Mouse (Mus musculus): ENCODE measurements at regions not wholly inside any gene's neighbourhood (a gene's known extent, or its start where the extent isn't known, plus 50 kb on each side); places are given as distances from the start of the nearest gene placed in this dataset.

DNA sequence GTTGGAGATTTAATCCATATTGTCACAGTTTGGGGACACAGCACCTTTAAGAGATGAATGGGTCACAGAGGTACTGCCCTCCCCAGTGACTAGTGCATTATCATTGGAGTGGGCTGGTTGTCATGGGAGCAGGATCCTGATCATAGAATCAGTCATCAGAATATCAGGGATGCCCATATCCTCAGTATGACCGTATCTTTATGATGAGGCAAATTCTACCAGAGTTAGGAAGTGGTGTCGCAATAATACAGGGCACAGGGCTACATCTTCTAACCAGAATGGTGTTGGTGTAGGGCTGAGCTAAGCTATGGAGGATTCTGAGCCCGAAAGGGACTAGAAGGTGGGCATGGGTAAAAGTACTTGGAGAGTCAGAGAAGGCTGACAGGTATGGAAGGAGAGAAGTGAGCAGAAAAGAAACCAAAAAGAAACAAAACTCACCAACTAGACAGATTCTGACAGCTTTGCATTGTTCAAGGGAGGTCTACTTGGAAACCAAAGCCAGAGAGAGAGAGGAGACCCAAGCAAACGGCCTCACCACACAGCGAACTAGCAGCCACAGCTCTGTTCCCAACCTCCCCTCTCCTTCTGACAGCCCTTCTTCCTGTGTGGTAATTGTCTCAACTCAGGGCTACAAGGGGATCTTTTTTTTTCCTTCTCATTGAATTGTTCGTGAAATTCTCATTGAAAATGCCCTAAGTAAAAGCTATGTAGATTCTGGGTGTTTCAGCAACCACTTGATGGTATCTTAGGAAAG, 129.2 kb downstream of the Lrrc30 start:
- Histone ChIP-seq H3K4me1 (peaks cover 17% of the 10 kb centered on the region), H3K9ac (no peak overlapping the region), H3K4me3 (replicated peaks) (no peak overlapping the region), H3K36me3 (no peaks in the 10 kb centered on the region), H3K27me3 (no peaks in the 10 kb centered on the region), H3K4me2 (replicated peaks) (no peak overlapping the region), H3K27ac (replicated peaks) (no peak overlapping the region), H3K9me3 (replicated peaks) (no peaks in the 10 kb centered on the region)
- 71% methylated on average over 6 of the region's 6 CpGs for WGBS
- no peak for ATAC-seq (ENCODE audit: insufficient number of reproducible peaks, low FRiP score, low TSS enrichment, low read depth)

DNA sequence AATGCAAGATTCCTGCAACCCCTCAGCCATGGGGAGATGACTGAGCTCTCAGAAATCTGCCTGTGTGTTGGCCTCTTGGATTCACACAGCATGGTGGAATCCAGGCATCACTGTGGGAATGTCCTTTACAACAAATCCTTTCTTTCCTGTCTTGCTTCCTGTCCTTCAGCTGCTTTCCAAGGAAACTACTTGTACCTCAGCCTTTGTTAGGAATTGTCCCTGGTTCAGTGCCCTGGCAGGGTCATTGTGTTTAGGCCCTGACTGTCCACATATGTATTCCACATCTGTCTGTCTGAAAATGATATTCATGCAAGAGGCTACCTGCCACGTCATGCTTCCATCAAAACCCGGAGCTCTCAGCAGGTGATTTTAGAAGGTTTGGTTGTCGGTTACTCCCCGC, 129.9 kb downstream of the Lrrc30 start:
- 89% methylated on average over 4 of the region's 4 CpGs for WGBS
- Histone ChIP-seq H3K4me1 (peaks cover 17% of the 10 kb centered on the region), H3K4me2 (replicated peaks) (no peak overlapping the region), H3K36me3 (no peaks in the 10 kb centered on the region), H3K27ac (replicated peaks) (no peak overlapping the region), H3K9me3 (replicated peaks) (no peaks in the 10 kb centered on the region), H3K4me3 (replicated peaks) (no peak overlapping the region), H3K27me3 (no peaks in the 10 kb centered on the region), H3K9ac (no peak overlapping the region)
- ATAC-seq (ENCODE audit: insufficient number of reproducible peaks, low FRiP score, low TSS enrichment, low read depth) = no peak

DNA sequence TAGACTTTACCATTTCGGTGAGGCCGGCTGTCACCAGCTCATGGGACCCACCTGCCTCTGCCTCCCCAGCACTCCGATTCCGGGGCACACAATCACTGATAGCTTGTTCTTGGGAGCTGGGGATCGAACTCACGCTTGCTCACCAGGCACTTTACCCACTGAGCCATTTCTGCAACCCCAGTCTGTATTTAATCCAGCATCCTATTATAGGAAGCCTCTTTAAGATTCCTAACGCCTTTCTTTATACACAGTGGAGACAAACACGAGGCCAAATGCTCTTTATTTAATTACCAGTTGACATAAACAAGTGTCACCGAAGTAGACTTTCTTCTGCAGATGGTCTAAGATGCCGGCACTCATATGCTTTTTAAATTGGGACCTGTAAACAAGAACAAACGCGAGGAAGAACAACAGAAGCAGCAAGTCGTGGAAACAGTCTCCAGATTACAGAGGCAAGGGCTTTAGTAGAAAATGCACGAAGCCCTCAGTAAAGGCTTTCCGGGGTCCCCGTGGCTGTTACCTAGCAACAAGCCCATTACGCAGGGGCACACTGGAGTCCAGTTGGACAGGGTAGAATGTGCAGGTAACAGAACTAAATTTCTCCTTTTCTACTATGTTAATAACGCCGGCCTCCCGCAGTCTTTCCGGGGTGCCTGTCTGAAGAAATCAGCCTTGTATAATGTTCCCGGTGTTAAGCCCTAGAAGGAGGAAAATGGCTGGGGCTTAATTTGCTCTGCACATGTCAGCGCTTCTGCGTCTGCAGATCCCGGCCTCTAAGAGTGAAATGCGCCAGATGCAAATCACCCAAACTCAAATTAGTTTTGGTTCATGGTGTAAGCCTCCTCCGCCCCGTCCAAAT, 132.5 kb downstream of the Lrrc30 start:
- no peaks in the 10 kb centered on the region for H3K36me3 ChIP-seq
- no peaks in the 10 kb centered on the region for H3K27me3 ChIP-seq
- H3K4me3 ChIP-seq (replicated peaks) = no peak overlapping the region
- WGBS = 45% methylated on average over 28 of the region's 28 CpGs
- no peak overlapping the region for H3K9ac ChIP-seq
- H3K4me1 ChIP-seq = peaks cover 13% of the 10 kb centered on the region
- peak overlapping the region; percentile 27; the same call in 1 of the 2 replicates for H3K4me2 ChIP-seq (replicated peaks)
- no peaks in the 10 kb centered on the region for H3K9me3 ChIP-seq (replicated peaks)
- H3K27ac ChIP-seq (replicated peaks) = no peak overlapping the region
- ATAC-seq (ENCODE audit: insufficient number of reproducible peaks, low FRiP score, low TSS enrichment, low read depth) = no peak

DNA sequence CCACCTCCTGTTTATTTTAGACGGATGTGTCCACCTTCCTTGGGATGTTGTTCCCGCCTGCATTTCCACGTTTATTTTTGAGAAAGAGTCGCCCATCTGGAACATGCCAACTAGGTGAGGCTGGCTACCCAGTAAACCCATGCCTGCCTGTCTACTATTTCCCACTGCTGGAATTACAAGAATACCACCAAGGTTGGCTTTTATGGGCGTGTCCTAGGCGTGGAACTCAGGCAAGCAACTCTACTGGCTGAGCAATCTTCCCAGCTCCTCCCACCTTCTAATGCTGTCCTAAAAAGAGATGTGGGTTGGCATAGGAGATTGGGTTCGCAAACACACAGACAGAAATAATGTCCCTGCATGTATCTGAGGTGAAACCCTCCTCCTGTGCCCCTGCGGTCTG, 135.1 kb downstream of the Lrrc30 start:
- Histone ChIP-seq H3K9me3 (replicated peaks) (no peaks in the 10 kb centered on the region), H3K9ac (no peak overlapping the region), H3K27me3 (no peaks in the 10 kb centered on the region), H3K36me3 (no peaks in the 10 kb centered on the region), H3K4me2 (replicated peaks) (no peak overlapping the region), H3K27ac (replicated peaks) (no peak overlapping the region), H3K4me1 (peaks cover 8% of the 10 kb centered on the region; the same call in 1 of the 2 replicates), H3K4me3 (replicated peaks) (no peak overlapping the region)
- peak; percentile 64; the same call in 1 of the 2 replicates for ATAC-seq (ENCODE audit: insufficient number of reproducible peaks, low FRiP score, low TSS enrichment, low read depth)
- WGBS = 83% methylated on average over 8 of the region's 8 CpGs

DNA sequence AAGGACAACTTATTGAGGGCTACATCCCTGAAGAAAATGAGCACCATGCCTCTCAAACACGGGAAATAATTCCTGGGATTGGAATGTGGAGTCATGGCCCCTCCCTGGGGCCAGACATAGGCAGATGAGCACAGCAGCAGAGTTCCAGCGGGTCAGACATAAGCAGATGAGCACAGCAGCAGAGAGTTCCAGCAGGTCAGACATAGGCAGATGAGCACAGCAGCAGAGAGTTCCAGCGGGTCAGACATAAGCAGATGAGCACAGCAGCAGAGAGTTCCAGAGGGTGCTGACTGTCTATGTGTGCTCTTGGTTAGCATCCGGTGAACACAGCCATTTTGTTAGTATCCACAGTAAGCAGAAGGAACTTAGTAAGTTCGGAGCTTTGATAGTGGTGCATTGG, 126.2 kb upstream of the Ptprm start:
- Histone ChIP-seq H3K9ac (no peak overlapping the region), H3K4me2 (replicated peaks) (no peak overlapping the region), H3K4me3 (replicated peaks) (no peak overlapping the region), H3K27ac (replicated peaks) (no peak overlapping the region), H3K27me3 (no peaks in the 10 kb centered on the region), H3K36me3 (no peaks in the 10 kb centered on the region), H3K9me3 (replicated peaks) (no peaks in the 10 kb centered on the region), H3K4me1 (no peaks in the 10 kb centered on the region)
- no peak for ATAC-seq (ENCODE audit: insufficient number of reproducible peaks, low FRiP score, low TSS enrichment, low read depth)
- WGBS = 68% methylated on average over 5 of the region's 5 CpGs

DNA sequence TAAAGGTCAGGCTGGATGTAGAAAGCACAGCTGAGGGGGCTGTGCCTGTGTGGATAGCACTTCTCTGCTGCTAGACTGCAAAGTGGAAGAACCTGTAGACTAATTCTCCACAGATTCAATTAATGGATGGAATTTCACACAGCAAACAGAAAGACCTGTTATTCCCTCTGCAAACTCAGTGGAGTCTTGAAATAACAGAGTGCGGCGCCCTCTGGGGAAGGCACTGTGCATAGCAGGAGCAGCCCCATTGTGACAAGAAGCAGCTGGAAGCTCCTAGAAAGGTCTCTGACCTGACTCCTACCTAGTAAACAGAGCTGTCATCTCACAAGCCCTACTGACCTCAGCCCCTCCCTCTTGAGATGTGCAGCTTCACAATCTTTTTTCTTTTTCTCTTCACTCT, 118.9 kb upstream of the Ptprm start:
- 17% methylated on average over 2 of the region's 2 CpGs for WGBS
- H3K27ac ChIP-seq (replicated peaks) = no peak overlapping the region
- H3K36me3 ChIP-seq = no peaks in the 10 kb centered on the region
- H3K9ac ChIP-seq = no peak overlapping the region
- ATAC-seq (ENCODE audit: insufficient number of reproducible peaks, low FRiP score, low TSS enrichment, low read depth) = no peak
- H3K4me2 ChIP-seq (replicated peaks) = no peak overlapping the region
- no peaks in the 10 kb centered on the region for H3K9me3 ChIP-seq (replicated peaks)
- H3K27me3 ChIP-seq = no peaks in the 10 kb centered on the region
- no peak overlapping the region for H3K4me3 ChIP-seq (replicated peaks)
- peaks cover 3% of the 10 kb centered on the region; the same call in 1 of the 2 replicates for H3K4me1 ChIP-seq

DNA sequence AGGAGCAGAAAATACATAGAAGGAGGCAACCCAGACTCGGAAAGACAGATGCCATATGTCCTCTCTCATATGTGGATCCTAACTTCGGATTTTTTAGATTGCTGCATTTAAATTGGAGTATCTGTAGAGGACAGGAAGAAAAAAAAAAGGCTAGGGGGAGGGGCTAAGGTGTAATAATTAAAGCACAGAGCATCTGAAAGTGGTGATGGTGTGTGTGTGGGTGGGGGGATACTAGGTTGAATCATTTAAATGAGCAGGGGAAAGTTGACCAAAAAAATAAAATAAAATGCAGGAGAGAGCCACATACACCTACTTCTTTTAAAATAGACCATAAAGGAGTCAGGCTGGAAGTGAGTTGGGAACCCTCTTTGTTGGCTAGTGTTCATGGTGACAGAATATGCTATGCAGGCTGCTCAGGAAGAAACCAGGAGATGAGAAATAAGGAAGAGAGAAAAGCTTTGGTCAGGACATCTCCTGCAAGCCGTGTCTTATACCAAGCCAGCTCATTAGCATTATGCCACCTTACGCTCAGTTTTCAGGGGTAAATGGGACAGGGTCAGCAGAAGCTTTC, 104.7 kb upstream of the Ptprm start:
- Histone ChIP-seq H3K4me1 (no peaks in the 10 kb centered on the region), H3K4me2 (replicated peaks) (no peak overlapping the region), H3K27me3 (no peaks in the 10 kb centered on the region), H3K27ac (replicated peaks) (no peak overlapping the region), H3K9me3 (replicated peaks) (no peaks in the 10 kb centered on the region), H3K36me3 (no peaks in the 10 kb centered on the region), H3K4me3 (replicated peaks) (no peak overlapping the region), H3K9ac (no peak overlapping the region)
- WGBS = 73% methylated on average over 4 of the region's 4 CpGs
- ATAC-seq (ENCODE audit: insufficient number of reproducible peaks, low FRiP score, low TSS enrichment, low read depth) = no peak

DNA sequence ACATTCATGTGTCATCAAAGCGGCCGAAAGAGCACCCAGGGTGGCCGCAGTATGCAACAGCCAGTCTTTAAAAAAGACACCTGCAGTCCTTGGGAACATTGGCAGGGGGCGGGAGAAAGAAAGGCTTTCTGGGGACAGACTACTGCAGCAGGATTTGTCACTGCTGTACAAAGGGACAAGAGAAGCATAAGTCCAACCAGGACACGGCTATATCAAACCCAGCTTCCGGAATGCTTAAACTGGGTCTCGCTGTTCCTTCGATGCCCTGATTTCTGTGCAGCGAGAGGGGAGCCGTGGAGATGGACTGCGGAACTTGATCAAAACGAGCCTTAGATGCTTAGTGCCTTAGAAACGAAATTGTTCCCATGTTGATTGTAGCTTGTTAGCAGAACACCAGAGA, 97.7 kb upstream of the Ptprm start:
- Histone ChIP-seq H3K9ac (no peak overlapping the region), H3K4me2 (replicated peaks) (no peak overlapping the region), H3K27me3 (no peaks in the 10 kb centered on the region), H3K4me3 (replicated peaks) (no peak overlapping the region), H3K27ac (replicated peaks) (no peak overlapping the region), H3K9me3 (replicated peaks) (no peaks in the 10 kb centered on the region), H3K4me1 (no peaks in the 10 kb centered on the region), H3K36me3 (no peaks in the 10 kb centered on the region)
- 78% methylated on average over 13 of the region's 13 CpGs for WGBS
- no peak for ATAC-seq (ENCODE audit: insufficient number of reproducible peaks, low FRiP score, low TSS enrichment, low read depth)

DNA sequence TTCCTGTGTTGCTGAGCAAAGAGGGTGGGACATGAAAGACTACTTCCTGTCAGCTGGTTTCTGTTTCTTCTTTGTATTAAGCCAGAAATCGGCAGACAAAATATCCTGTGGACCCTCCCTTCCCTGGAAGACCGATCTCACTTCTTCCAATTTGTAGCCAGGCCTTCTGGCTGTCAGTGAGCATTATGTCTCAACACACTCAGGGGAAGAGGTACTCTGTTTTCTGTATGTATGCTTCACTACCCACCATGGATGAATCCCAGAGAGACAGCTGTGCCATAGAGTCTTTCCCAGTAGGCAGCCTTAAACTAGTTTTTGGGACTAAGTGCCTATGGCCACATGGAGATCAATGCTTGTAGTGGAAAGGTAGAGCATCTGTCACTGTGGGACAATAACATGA, 96.8 kb upstream of the Ptprm start:
- Histone ChIP-seq H3K27me3 (no peaks in the 10 kb centered on the region), H3K27ac (replicated peaks) (no peak overlapping the region), H3K9me3 (replicated peaks) (no peaks in the 10 kb centered on the region), H3K9ac (no peak overlapping the region), H3K36me3 (no peaks in the 10 kb centered on the region), H3K4me1 (no peaks in the 10 kb centered on the region), H3K4me3 (replicated peaks) (no peak overlapping the region), H3K4me2 (replicated peaks) (no peak overlapping the region)
- no peak for ATAC-seq (ENCODE audit: insufficient number of reproducible peaks, low FRiP score, low TSS enrichment, low read depth)
- 36% methylated on average over 2 of the region's 2 CpGs for WGBS

DNA sequence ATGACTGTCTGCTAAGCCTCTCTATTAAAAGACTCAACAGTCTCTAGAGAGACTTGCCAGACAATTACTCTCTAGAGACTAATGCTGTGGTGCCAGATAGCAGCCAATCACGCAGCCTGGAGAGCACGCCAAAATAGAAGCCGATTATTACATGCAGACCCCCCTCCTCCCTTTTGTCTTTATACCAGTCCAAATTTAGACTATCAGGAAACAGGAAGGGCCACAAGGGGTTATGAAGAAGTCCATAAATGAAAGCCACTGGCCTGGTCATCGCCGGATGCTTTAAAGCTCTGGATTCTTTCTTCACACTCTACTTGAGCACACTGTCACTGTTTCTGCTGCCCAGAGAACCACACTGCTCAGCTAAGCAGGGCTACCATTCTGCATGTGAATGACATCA, 95.8 kb upstream of the Ptprm start:
- no peaks in the 10 kb centered on the region for H3K9me3 ChIP-seq (replicated peaks)
- H3K27me3 ChIP-seq = no peaks in the 10 kb centered on the region
- no peak overlapping the region for H3K4me3 ChIP-seq (replicated peaks)
- no peak overlapping the region for H3K4me2 ChIP-seq (replicated peaks)
- WGBS = 83% methylated on average over 5 of the region's 5 CpGs
- H3K4me1 ChIP-seq = no peaks in the 10 kb centered on the region
- ATAC-seq (ENCODE audit: insufficient number of reproducible peaks, low FRiP score, low TSS enrichment, low read depth) = no peak
- H3K36me3 ChIP-seq = no peaks in the 10 kb centered on the region
- no peak overlapping the region for H3K9ac ChIP-seq
- no peak overlapping the region for H3K27ac ChIP-seq (replicated peaks)

DNA sequence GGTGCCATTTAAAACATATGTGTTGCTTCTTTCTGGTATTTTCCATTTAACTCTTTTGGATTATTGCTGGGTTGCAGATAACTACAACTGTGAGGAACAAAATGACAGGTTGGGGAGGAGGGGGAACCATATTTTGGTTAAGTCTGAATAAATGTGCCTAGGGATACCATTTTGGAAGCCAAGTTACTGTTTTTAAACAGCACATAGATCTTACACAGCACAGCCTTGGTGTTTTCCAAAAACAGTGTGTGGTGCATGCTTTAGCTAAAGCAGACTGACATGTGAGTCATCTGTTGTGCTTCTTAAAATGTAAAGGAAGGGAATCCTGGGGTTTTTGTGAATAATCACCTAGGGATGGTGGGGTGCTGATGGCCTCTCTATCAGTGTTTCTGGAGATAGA, 91.7 kb upstream of the Ptprm start:
- Histone ChIP-seq H3K4me1 (no peaks in the 10 kb centered on the region), H3K9me3 (replicated peaks) (peaks cover 6% of the 10 kb centered on the region; the same call in 1 of the 2 replicates), H3K36me3 (no peaks in the 10 kb centered on the region), H3K27ac (replicated peaks) (no peak overlapping the region), H3K27me3 (no peaks in the 10 kb centered on the region), H3K9ac (no peak overlapping the region), H3K4me2 (replicated peaks) (no peak overlapping the region), H3K4me3 (replicated peaks) (no peak overlapping the region)
- ATAC-seq (ENCODE audit: insufficient number of reproducible peaks, low FRiP score, low TSS enrichment, low read depth) = no peak
